Mouse (Mus musculus) testis, postnatal 10 days (tissue): Measurements from ENCODE around the gene Gls.

ENCODE experiments used
- DNase-seq: peaks from one replicate; pipeline ENCODE4 v3.0.0; 2021; ENCODE audit warnings: low spot score

Gls gene

GRCm38 (mm10) chr1:52248899-52249556 is 16.0 kb upstream of the Gls start:
- no peak for DNase-seq

- DNase-seq: no peak
Observed at GRCm38 (mm10) chr1:52242270-52242669, 9.2 kb upstream of the Gls start.

DNA sequence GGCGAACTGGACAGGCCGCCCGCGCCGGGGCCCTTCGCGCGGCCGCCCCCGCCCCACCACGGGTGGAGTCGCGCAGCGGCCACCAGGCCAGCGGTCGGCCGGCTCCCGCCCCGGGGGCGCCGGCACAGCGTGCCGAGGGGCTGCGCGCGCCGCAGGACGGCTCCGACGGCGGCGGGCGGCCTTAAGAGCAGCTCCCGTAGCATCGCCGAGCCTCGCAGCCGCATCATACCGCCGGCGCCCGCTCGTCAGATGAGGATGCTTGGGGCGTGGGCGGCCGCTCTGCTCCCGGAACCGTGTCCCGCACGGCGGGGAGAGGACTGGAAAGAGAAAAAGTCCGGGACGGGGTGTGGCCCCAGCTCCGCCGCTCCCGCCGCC is 279 bp downstream of the Gls start:
- no peak for DNase-seq

DNA sequence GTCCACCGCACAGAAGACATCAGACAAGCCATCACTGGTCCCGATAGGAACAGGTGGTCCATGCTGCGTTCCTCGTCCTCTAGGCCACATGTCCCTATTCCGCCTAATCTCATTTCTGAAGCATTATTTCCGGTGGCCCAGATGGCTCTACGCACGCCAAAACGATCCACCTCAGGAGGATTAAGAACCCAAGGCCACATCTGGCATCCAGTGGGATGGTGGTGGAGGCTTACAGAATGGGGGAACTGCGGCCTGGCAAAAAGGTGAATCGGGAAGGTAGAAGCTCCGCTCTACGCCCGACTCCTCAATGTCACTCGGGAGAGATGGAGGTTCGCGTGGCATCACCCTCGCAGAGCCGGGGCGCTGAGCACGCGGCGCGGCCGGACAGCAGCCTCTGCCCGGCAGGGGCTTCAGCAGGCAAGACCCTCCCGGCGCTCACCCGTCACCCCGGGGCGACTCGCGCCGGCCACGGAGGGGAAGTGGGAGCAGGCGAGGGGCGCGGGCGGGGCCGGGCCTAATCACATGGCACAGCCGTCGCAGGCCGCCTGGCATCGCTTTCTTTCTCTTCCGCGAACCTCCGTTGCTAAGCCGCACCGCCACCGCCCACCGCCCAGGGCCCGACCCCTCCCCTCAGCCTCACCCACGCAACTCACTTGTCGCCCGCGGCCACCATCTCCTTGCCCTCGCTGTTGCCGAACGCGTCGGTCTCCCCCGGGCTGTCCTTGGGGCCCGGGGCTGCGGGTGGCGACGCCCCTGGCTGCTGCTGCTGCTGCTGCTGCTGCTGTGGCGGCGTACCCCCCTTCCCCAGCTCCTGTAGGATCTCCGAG is 880 bp downstream of the Gls start:
- peak; percentile 74 for DNase-seq

- DNase-seq: no peak
Observed at GRCm38 (mm10) chr1:52230404-52230803, 2.6 kb downstream of the Gls start.

DNA sequence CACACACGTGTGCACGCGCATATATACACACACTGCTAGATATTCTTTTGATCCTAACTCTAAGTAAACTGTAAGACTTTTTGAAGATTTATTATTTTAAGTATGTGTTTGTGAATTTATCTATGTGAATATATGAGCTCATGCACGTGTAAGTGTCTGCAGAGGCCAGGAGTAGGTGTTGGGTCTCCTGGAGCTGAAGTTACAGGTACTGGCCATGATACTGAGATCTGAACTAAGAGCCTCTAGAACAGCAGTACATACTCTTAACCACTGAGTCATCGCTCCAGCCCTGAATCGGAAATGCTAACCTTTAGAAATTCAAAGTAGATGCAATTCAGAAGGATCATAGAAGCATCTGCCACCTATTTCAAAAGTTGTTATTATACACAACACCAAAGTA is 4.9 kb downstream of the Gls start:
- DNase-seq: no peak

- DNase-seq: no peak
Observed at GRCm38 (mm10) chr1:52226416-52226815, 6.6 kb downstream of the Gls start.

DNA sequence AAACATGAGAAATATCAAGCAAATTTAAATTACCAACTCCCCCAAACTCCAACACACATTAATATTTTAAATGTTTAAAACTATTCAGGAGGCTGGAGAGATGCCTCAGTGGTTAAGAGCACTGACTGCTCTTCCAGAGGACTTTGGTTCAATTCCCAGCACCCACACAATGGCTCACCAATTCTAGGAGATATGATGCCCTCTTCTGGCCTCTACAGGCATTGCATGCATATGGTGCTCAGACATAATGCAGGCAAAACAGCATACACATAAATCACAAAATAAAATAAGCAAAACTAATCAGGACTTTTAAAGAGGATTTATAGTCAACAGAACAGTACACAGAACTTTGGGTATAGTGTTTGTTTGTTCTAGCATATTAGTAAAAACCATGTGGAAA is 16.3 kb downstream of the Gls start:
- DNase-seq: no peak

- DNase-seq: no peak
Observed at GRCm38 (mm10) chr1:52182992-52183391, 50.0 kb downstream of the Gls start.

GRCm38 (mm10) chr1:52181994-52182393 is 51.0 kb downstream of the Gls start:
- DNase-seq: no peak

DNA sequence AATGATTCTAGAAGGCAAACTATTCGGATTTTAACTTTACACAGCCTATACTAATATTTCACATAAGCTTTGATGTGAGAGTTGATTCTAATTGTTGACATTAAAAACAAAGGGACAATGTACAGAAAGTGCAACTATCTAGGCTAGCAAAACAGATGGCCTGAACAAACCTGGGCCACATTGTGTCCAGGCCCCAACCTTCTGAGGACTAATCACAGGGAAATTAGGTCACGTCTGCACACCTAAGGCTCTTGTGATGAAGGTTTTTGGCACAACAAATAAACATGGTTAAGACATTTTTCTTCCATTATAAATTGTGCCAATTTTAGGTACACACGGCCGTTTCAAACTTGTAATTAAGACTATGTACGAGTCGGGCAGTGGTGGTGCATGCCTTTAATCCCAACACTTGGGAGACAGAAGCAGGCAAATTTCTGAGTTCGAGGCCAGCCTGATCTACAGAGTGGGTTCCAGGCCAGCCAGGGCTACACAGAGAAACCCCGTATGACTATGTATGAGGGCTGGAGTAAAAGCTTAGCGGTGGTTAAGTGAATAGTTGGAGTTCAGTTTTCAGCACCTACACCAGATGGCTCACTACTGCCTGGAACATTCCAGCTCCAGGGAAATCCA is 53.0 kb downstream of the Gls start:
- no peak for DNase-seq

GRCm38 (mm10) chr1:52176999-52177398 is 56.0 kb downstream of the Gls start:
- DNase-seq: no peak

GRCm38 (mm10) chr1:52175983-52176382 is 57.0 kb downstream of the Gls start:
- no peak for DNase-seq

DNA sequence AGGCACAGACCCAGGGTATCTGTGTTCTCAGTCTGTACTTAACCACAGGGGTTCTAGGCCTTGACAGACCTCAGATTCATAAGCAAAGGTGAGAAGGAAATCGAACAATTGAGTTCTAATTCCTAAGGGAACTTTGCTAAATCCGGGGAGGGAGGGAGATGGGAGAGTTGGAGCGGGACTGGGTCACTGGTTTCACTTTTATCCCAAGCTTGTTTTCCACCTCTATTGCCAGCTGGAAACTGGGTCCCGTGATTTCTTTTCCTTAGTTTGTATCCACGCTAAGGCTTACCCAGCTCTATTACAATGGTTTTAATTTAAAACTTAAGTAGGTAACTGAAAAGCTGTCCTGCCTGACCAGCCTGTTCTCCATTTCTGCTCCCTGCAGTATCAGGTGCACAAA is 57.7 kb downstream of the Gls start:
- DNase-seq: no peak

DNA sequence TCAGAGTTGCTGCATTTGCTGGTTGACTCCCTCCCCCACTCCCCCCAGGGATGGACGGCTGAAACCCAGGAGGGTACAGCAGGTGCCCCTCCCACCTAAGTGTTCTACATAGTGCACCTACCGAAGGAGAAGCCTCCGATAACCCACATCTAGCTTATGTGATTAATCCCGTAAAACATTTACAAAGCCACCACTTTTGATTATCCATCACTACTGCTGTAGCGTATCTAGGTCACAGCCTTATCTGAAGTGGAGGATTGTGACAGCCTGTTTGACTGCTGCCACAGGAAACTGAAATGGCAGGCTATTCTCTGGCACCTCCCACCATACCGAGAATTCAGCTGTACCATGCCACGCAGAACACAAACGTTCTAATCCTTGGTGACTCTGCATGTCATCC is 61.8 kb downstream of the Gls start:
- DNase-seq: no peak

GRCm38 (mm10) chr1:52170747-52171146 is 62.3 kb downstream of the Gls start:
- no peak for DNase-seq

DNA sequence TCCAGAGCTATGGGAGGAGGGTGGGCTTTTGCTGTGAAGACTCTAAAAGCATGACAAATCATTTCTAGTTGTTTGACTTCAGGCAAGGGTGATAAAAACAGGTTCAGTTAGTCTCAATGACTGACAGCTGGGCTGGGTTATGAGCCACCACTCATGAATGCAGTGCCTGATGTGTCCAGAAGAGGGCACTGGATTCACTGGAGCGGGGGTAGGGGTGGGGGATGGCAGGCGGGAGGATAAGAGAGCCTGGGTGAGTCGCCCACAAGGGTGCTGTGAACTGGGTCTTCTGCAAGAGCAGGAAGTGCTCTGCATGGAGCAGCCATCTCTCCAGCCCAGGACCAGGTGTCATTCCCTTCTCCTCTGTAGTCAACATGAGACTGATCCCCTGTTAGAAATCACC is 63.0 kb downstream of the Gls start:
- peak; percentile 53 for DNase-seq

DNA sequence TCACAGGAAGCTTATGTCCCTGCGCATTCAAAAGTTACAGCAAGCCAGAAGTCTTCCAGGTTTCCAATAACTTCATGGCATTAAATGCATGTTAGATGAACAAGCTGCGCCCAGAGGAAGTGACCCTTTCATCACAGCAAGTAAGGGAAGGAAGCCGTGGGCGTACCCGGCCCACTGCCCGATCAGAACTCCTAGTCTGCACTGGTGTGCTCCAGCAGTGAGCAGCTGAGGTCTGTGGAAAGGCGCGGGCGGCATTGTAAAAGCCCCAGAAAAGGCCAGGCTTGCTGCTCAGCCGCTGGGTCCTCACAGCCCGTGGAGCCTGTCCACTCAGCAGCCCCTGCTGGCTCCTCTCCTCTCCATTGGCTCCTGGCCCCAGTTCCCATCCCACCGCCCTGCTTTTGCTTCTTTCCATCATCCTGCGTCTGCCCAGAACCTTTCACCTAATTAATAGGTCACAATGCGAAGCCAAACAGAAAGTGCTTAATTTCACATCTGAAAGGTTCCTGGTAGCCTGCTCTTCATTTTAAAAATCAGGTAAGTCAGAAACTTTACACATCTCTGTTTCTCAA is 66.3 kb downstream of the Gls start:
- no peak for DNase-seq

DNA sequence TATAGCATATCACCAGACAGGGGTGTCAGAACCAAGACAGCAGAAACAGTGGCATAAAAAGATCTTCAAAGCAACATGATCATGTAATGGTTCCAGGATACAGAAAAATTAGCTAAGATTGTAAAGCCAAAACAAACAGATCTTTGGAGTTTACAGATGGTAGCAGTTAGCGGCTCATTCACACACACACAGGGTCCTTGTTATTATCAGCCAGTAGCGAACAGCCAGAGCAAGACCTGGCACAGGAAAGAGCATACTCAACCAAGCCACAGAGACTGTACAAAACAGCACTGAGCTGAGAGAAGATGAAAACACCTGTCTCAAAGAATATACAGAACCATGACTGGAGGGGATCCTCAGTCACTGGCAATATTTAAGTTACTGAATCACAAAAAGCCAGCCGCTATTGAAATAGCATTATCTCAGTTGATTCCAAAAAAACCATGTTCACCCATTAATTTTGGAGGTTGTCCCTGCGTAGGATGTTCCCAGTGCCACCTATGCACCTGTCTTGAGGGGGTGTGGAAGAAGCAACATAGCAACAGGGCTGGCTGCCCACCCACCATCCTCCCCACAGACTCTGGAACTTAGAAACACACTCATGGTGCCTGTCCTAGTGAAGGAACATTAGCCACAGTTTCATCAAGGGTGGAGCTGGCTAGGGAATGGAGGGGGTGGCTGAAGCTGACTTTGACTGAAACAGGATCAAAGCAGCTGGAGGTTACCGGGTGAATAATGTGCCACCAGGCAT is 69.2 kb downstream of the Gls start:
- DNase-seq: peak; percentile 13

DNA sequence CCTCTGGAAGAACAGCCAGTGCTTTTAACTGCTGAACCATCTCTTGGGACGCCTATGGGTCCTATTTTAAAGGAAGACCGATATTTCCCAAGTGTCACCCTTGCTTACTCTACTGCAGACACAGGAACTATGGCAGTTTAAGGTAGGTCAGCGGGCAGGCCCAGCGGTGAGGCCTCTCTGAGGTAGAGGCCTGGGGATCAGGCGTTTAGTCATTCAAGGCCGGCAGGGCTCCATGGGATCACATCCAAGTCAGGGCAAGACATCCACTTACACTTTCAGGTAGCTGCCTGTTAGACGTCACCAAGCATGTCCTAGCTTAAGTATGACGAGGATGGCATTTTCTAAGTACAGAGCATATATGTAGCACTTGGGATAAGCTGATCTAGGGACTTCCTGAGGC is 71.9 kb downstream of the Gls start:
- peak; percentile 31 for DNase-seq

DNA sequence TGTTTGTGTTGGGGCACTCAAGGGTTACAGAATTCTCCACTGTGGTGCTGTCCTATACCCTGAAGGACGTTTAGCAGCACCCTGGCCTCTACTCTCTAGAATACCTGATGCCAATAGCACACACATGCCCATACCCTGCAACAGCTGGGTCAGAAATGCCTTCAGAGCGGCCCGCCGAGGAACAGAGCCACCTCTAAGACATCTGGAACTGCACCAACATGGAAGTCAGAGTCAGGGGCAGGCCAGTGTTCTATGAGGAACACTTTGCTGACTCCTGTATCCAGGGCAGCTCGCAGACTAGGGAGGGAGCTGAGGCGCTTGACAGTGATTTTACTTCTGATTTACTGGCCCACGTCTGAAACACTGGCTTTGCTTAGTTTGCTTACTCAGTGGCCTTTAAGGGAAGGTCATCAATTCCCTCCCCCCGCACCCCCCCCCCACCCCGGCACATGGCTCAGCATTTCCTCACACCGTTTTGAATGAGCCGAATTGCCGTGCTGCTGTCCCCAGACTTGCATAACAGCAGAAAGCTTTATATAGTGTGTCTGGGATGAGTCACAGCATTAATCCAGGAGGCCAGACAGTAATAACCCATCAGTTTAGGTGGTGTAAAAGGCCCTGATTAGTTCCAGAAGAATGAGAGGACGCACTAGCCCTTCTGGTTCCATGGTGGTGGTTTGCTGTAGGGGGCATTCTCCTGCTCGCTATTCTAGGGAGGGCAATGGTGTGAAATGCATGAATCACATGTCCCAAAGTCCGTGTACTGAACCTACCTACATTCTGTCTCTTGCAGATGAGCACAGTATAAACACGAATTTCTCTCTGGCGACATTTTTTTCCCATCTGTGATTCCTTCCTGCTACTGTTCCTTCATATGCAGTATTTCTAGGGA is 74.3 kb downstream of the Gls start:
- DNase-seq: peak; percentile 27
